Mouse (Mus musculus): Measurements from ENCODE around the gene Bud13.

Bud13 gene

DNA sequence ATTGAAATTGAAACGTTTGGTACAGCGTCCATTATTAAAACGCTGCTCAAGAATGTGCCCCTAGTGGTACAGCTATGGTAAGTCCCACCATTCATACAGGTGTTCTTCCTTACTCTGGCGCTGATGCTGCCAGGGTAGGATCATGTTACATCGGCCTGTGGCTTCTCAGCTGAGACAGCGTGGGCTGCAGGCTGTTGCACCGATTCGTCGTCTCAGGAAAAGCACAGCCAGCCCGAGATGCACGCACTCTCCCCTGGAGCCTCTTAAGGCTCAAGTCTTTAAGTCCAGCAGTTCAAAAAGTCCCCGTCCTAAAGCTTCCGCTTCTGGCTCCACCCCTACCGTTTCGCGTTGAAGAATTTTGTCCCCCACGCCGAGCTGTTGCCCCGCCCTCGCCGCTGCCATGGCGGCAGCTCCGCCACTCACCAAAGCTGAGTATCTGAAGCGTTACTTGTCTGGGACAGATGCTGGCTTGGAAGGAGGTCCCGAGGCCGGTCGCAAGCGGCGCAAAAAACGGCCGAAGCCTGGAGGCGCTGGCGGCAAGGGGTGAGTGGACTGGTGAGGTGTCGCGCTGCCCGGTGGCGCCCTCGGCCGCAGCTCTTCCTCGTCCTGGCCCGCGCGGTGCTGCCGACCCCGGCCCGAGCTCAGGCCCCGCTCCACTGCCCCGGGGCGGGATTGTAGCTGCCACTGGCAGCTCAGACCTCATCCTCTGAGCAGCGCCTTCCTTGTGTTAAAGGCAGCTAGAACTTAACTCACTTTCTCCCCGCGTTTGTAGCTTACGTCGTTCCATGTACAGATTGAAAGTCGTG is at the start of gene Bud13:
Gene Bud13 (plus strand): TSS at position 378 of the 806 bp plus-strand sequence.
- DNase-seq (ENCODE audit: low spot score): peak; percentile 93

DNA sequence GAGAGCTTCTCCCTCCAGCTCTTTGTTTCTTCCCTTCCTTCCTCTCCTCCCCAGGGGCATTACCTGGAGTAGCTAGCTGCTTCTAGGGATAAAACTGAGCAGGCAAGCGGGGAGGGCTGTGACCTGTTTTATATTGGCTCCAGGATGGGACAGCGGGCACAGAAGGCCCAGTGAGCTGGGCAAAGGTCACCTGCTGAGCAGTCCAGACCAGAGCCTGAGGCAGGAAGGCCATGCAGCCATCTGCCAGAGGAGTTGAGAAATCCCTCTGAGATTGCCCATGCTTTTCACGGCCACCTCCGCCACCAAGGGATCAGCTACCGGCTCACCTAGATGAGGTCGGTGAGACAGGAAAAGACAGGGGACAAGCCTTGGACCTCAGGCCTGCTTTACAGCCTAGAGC is 47.6 kb upstream of the Bud13 start:
- no peak for DNase-seq (ENCODE audit: low spot score)

DNA sequence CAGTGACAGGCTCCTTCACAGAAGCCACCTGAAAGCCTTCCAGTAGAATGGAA is 47.4 kb upstream of the Bud13 start, which contains the start of gene Apoc3:
Gene Apoc3 (minus strand): TSS at position 41 of the 53 bp plus-strand sequence.
- DNase-seq (ENCODE audit: low spot score): no peak

DNA sequence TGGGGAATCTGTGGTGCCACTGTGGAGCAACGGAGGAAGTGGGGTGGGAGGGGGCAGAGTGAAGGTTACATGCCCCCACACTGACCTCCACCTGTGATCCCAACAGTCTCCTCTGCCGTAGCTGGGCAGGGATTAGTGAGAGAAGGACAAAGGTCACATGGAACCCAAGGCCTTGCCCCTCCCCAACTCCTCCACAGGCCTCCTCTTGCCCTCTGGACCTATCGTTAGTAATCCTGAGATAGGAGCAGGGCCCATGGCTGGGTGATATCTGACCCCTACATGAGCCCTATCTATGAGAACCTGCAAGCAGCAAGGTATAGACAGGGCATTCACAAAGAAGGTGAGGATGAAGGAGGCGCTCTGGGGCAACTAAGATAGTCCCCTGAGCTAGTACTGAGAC is 47.2 kb upstream of the Bud13 start:
- no peak for DNase-seq (ENCODE audit: low spot score)

DNA sequence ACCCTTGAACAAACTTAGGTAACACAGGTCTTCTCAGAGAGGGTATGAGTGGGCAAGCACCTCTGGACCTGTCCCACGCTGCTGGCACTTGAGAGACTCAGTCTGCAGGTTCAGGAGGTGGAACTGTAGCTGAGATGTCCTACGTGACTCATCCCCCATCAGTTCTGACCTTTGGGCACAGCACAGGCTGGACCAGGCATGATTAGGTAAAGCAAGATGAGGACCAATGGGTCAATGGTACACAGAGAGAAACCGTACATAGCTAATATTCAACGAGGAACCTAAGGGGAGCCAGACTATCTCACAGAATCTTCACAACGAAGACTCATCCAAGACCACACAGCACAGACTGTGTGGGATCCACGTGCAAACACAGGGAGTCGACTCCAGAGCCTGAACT is 44.0 kb upstream of the Bud13 start:
- no peak for DNase-seq (ENCODE audit: low spot score)

DNA sequence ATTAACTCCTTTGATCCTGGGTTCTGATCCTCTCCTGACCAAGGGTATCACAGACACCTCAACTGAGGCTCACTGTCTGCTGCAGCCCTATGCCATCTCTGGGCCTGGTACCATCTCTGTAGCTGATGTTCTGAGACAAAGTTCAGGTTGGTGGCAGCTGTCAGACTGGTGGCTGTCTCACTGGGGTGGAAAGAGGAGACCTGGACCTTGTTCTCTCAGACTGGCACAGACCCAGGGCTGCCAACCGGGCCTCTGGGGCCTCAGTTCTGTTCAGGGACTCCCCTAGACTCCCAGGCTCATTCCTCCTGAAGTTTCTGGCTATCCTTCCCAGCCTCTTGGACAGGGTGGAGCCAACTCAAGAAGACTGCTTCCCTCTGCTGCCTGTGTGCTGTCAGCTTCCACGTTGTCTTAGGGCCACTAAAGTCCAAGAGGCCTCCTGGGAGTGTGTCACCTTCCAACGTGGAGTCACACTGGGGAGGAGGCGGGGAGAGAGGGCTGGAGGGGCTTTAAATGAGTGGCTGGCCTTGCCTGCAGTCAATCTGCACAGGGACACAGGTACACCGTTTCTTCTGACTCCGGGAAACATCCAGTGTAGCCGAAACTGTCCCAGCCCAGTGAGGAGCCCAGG is 42.2 kb upstream of the Bud13 start, which contains the start of gene Apoa4:
Gene Apoa4 (plus strand): TSS at position 171 of the 628 bp plus-strand sequence.
- DNase-seq (ENCODE audit: low spot score): no peak

DNA sequence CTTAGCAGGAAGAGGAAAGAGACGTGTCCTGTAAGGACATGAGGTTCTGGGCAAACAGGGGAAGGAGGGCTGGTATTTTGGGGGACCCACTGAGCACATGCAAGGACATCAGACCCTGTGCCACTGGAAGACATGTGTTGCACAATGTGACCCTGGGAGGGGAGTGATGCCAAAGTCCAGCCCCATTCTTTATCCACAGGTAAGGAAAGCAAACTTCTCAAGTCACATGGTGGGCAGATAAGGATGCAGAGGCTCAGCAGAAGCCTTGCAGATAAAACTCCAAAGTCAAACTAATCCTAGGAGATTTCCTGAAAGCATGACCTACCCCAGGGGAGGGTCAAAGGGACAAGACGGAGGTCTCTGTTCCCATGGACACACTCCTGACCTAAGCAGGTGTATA is 41.0 kb upstream of the Bud13 start:
- DNase-seq (ENCODE audit: low spot score): no peak

DNA sequence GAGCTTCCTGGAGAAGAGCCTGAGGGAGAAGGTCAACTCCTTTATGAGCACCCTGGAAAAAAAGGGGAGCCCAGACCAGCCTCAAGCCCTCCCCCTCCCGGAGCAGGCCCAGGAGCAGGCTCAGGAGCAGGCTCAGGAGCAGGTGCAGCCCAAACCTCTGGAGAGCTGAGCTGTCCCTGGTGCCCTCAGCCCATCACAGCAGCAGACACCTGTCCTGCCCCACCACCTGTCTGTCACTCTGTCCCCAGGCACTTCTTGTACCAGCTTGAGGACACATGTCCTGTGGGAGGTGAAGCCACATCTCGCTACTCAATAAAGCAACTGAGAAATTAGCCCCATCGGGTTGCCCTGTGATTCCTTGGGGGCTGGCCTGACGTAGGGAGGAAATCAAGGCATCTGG is 39.7 kb upstream of the Bud13 start:
- DNase-seq (ENCODE audit: low spot score): no peak

DNA sequence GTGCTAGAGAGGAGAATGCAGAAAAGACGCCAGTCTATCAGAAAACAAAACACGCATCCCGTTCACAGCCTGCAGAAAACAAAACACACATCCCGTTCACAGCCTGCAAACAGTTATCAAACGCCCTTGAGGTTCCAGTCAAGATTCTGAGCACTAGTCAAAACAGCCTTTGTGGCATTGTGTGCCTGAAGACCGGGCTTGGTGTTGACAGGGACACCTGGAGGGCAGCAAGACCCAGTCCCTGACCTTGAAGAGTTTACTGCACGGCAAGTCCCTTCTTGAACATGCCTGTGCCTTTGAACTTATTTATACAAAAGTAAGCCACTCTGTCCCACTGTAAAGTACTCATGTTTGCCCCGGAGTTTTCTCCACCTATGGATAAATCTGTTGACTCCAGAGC is 39.2 kb upstream of the Bud13 start:
- DNase-seq (ENCODE audit: low spot score): no peak

DNA sequence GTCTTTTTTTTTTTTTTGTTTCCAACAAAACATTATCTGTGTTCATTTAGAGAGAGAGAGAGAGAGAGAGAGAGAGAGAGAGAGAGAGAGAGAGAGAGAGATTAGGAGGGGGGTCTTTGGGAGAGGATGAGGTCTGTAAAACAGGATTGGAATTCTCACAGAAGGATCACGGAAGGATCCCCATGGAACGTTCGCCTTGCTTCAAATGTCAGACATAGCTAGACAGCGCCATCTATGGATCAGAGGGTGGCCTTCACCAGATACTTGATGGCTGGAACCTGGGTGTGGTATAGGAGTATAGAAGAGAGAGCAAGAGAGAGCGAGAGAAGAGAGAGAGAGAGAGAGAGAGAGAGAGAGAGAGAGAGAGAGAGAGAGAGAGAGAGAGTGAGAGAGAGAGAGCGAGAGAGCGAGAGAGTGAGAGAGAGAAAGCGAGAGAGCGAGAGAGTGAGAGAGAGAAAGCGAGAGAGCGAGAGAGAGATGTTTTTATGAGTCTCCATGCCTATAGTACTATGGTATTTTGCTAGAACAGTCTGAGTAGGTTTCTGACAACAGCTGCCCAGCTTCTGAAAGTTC is 36.0 kb upstream of the Bud13 start:
- DNase-seq (ENCODE audit: low spot score): peak; percentile 16

DNA sequence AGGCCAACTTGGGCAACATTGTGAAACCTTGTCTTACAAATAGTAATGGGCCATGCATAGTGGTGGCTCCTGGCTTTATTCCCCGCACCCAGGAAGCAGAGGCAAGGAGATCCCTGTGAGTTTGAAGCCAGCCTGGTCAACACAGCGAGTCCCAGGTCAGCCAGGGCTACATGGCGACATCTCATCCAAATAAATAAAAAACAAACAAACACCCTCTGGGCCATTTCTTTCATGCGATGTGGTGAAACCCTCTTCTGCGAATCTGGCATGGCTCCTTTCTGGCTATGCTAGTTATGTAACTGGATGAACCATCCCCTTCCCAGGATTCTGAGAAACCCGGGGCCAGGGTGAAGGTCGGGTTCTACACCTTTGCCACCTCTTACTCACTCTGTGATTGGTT is 26.6 kb upstream of the Bud13 start:
- no peak for DNase-seq (ENCODE audit: low spot score)

DNA sequence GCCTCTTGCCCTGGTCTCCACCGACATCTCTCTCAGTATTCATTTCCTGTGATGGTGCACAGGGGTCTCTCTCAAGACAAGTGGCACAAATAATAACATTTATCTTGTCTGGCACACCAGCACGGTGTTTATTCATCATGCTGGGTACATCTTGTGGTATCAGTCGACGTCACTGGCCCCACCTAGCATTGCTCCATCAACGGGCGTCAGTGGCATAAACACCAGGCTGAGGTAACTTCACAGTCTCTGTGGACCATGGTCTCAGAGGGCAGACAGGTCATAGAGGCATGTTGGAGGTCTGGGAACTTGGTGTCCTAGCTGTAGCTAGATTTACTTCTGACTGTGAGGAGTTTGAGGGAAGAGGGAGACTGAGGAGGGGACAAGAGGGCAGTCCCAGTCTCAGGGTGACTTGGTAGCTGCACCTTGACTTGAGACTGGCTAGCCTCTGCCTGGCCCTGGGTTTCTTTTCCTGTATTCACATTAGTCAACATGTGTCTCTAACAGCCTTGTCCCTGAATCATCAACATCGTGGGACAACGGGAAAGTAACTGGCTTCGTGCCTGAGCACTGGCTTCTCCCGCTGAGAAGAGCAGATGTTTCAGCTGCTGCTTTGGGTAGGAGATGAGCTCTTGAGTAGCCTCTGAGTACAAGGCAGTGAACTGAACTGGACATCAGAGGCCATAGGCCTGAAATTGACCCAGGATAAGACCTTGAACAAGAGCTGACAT is 26.0 kb upstream of the Bud13 start:
- DNase-seq (ENCODE audit: low spot score): no peak

DNA sequence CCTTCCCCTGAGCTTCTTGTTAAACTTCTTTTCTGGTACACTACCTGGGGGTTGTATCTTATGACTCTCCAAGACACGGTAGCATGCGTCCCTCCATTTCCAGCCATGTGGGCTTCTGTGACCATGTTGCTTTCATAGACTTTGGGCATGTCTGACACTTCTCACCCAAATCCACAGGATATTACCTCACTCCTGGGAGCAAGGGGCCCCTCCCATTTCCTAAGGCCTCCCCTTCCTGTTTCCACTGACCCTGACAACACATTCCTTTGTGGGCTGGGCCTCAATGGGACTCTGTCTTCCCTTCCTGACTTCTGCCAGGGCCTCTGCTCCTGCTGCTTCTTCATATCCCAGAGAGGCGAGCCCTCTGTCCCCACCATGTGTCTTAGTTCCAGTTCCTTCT is 25.3 kb upstream of the Bud13 start:
- DNase-seq (ENCODE audit: low spot score): no peak

DNA sequence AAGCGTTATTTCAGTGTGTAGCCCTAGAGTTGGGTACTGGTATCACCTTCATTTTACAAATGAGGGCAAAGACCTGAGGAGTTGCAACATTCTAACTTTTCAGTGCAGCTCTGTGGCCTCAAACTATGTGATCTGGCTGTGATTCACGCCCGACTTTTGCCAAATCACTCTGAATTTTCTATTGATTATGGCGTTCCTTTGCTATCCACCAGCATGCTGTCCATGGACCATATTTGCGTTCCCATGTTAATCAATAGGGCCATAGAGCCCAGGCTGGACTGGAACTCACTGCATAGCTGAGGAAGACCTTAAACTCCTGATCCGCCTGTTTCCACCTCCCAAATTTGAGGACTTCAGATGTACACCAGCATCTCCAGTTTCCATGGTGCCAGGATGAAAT is 23.7 kb upstream of the Bud13 start:
- no peak for DNase-seq (ENCODE audit: low spot score)

DNA sequence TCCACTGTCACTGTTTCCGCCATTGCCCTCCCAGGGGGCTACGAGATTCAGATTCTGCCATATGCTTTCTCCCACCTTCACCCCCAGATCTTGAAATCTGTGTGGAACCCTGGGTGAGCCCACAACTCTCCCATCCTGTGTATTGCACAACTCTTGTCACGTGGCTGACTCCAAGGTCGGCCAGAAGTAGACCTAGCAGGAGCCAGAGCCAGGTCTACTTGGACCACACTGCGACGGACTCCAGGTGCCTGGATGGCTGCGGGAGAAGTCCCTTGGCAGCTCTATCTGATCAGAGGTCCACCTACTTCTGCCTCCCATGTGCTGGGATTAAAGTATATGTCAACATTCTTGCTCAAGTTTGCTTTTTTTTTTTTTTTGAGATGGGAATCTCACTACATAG is 21.7 kb upstream of the Bud13 start:
- DNase-seq (ENCODE audit: low spot score): no peak

DNA sequence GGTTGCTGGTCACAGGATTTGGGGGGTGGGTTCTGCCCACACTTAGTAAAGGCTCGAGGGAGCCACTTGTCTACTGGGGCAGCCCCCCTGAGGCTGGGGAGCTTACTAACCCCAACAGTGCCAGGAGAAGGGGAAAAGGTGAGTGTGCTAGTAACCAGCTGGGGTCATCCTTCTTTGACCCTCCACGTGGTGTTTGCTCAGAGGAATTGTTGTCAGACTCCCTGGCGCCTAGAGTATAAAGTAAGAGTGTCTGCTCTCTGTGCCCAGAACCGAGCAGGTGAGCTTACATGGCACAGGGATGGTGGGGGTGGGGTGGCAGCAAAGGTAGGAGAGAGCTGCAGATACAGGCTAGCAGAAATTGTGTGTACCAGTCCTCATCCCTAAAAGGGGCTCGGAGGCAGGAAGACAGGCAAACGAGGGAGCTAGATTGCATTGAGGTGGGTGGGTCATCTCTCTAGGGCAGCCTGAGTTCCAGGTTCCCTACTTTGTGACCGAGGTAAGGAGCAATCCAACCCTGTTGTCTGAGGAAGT is 14.4 kb upstream of the Bud13 start, which contains the start of gene Apoa5:
Gene Apoa5 (plus strand): TSS at position 291 of the 531 bp plus-strand sequence.
- no peak for DNase-seq (ENCODE audit: low spot score)

DNA sequence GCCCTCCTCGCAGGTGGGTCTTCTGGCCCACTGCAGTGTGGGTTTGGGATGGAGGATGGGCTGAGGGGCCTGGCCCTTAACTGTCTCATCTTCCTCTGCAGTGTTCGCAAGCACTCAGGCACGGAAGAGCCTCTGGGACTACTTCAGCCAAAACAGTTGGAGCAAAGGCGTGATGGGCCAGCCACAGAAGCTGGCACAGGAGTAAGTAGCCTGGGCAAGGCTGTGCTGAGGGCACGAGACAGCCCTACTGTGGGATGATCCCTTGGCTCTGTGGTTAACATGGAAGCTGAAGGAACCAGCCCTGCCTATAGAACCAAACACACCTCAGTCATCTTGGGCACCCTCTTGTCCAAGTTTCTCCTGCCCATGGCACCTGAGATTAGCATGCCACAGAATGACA is 13.7 kb upstream of the Bud13 start:
- no peak for DNase-seq (ENCODE audit: low spot score)

DNA sequence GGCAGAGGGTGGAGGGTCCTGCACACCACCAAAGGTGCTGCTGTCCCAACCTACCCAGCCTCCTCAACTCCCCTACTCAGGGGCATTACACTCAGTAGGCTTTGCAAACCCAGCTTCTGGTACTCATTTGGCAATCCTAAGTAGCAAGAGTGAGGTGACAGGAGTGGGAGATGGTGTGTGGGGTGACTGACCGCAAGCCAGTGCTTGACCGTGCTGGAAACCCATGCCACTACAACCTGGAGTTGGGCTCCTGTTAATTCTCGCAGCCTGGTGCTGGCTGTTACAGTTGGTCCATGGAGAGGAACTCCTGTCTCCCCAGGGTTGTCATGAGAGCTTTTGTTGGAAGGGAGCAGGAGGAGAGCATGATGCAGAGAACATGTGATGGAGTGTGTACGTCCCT is 12.0 kb upstream of the Bud13 start:
- DNase-seq (ENCODE audit: low spot score): no peak

DNA sequence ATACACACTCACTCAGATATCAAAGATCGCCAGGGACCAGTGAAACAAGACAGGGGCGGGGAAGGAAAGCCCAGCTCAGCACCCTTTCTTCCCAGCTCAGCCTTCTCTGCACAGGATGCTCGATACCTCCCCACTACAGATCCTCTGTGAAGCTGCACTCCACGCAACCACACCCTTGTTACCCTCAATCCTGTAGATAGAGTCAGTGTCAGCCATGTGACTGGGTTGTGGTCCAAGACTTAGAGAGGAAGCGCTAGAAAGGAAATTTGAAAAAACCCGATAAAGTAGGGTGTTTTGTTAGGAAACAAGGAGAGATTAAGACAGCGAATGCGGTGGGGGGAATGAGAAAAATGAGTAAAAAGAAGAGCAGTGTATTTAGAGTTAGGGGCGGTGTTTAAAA is 10.7 kb upstream of the Bud13 start:
- DNase-seq (ENCODE audit: low spot score): peak; percentile 74

DNA sequence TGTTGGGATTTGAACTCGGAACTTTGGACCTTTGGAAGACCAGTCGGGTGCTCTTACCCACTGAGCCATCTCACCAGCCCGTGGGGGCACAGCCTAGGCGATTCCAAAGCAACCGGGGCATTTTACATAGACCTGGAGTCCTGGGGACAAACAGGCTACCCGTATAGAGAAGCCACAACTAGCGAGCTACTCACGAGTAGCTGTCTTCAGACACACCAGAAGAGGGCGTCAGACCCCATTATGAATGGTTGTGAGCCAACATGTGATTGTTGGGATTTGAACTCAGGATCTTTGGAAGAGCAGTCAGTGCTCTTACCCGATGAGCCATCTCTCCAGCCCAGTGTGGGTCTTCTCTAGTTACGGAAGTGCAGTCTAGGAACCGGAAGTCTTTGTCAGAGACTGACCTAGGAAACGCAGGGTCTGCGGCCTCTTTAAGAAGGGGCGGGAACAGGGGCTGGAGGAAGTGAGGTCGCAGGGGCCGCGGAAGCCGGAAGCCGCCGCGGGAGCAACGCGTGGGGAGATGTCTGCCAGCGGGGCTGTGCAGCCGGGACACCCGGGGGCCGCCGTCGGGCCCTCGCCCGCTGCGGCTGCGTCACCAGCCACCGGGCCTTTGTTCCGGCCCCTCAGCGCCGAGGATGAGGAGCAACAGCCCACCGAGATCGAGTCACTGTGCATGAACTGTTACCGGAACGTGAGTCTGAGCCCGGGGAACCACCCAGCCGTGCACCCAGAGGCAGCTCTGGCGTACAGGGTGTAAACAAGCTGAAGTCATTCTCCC is 9.9 kb upstream of the Bud13 start, which contains the start of gene Zpr1:
Gene Zpr1 (plus strand): TSS at position 388 of the 778 bp plus-strand sequence.
- peak; percentile 92 for DNase-seq (ENCODE audit: low spot score)

DNA sequence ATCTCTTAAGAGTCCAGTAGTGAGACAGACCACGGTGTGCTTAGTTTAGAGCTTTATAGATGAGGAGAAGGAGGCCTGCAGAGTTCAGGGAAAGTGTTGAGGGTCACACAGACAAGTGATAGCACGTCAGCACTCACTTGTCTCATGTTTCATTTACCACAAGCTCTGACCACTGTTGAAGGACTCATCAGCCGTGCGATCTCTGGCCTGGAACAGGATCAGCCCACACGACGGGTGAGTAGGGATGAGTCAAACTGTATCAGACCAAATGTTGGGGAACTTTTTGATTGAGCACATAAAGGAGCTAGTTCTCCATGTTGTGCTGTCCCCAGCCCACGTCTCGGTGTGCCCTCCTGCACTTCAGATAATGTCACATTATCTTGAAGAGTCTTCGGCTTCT is 8.3 kb upstream of the Bud13 start:
- DNase-seq (ENCODE audit: low spot score): no peak

DNA sequence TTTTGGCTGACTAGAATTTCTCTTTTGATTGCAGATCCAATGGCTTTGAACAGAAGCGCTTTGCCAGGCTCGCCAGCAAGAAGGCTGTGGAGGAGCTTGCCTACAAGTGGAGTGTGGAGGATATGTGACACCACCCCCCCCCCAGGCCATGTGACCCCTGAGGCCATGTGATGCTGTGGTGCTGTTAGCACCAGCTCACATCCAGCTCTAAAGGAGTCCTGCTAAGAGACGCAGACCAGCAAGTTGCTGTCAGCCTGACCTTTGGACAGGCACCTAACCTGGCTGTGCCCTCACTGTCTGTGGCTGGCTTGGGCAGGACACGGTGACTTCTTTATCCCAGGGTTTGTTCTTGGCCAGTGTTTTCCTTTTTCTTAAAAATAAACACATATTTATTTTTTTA is 15.6 kb downstream of the Bud13 start:
- DNase-seq (ENCODE audit: low spot score): no peak
